Mouse (Mus musculus) cortical plate, adult 2 months (tissue): ENCODE measurements around the gene Kdm4d. TPM values are rescaled to one million over a fixed set of nuclear protein-coding genes. Genes with fewer than 3 reads are reported as not detected.

Source experiments
- H3K27ac ChIP-seq: fragments of 200-500 bp; 2 replicates; pipeline ENCODE4 v1.5.1; 2012; ENCODE audit warnings: low read length, control low read depth, inconsistent platforms; ENCODE audit not compliant: insufficient read depth
- H3K4me1 ChIP-seq: fragments of 200-500 bp; 2 replicates; pipeline ENCODE4 v1.6.1; 2011; ENCODE audit warnings: low read length; ENCODE audit not compliant: control insufficient read depth, insufficient read depth
- H3K4me3 ChIP-seq: fragments of 200-500 bp; 2 replicates; pipeline ENCODE4 v1.5.1; 2011; ENCODE audit warnings: mild to moderate bottlenecking, low read length, control low read depth; ENCODE audit not compliant: insufficient read depth
- CTCF ChIP-seq: fragments of 200-500 bp; IDR thresholded peaks from 2 replicates; pipeline ENCODE4 v1.5.1; 2011; ENCODE audit warnings: mild to moderate bottlenecking, control low read depth, low read length; ENCODE audit not compliant: insufficient read depth; ENCODE audit errors: extremely low read depth
- POLR2A ChIP-seq: fragments of 200-500 bp; IDR thresholded peaks from 2 replicates; pipeline ENCODE4 v1.6.1; 2011; ENCODE audit warnings: mild to moderate bottlenecking, low read length, control low read depth; ENCODE audit not compliant: insufficient read depth; ENCODE audit errors: extremely low read depth
- polyA plus RNA-seq: library from polyadenylated mRNA; depleted of rRNA; stranded (reverse); fragments of >200 nt; gene quantifications from 2 replicates; pipeline ENCODE4 v1.2.3, GENCODE M21; 2012; rRNA removed

The Kdm4d gene
- 0.96 and 1.0 TPM in 2 replicates for polyA plus RNA-seq

GRCm38 (mm10) chr9:14500023-14500915 lies at the start of gene Kdm4d, which contains the start of gene Cwc15:
Gene Kdm4d (minus strand): TSS chr9:14500482.
Gene Cwc15 (plus strand): TSS chr9:14500617.
- H3K4me1 ChIP-seq = peaks cover 2% of the 10 kb centered on the region; the same call in 1 of the 2 replicates

GRCm38 (mm10) chr9:14548366-14548761 lies 48.1 kb upstream of the Kdm4d start:
- no peak overlapping the region for H3K4me3 ChIP-seq
- H3K27ac ChIP-seq = no peak overlapping the region
- no peak for TF ChIP-seq CTCF
- TF ChIP-seq POLR2A = no peak
- no peaks in the 10 kb centered on the region for H3K4me1 ChIP-seq

More at GRCm38 (mm10) chr9:14500023-14500915, at the start of gene Kdm4d, which contains the start of gene Cwc15:
- TF ChIP-seq CTCF = no peak
- TF ChIP-seq POLR2A = peak; percentile 46; the same call in 1 of the 2 replicates
- Histone ChIP-seq H3K27ac (peak within 1 kb of the TSS; percentile 13; the same call in 1 of the 2 replicates), H3K4me3 (peak within 1 kb of the TSS; percentile 84)

GRCm38 (mm10) chr9:14547584-14548365 lies 47.5 kb upstream of the Kdm4d start:
- Histone ChIP-seq H3K4me1 (no peaks in the 10 kb centered on the region), H3K27ac (no peak overlapping the region), H3K4me3 (no peak overlapping the region)
- TF ChIP-seq POLR2A (no peak), CTCF (no peak)

GRCm38 (mm10) chr9:14544034-14544757 lies 43.9 kb upstream of the Kdm4d start:
- Histone ChIP-seq H3K27ac (no peak overlapping the region), H3K4me3 (no peak overlapping the region), H3K4me1 (no peaks in the 10 kb centered on the region)
- TF ChIP-seq CTCF (no peak), POLR2A (no peak)

GRCm38 (mm10) chr9:14534833-14535456 lies 34.7 kb upstream of the Kdm4d start:
- Histone ChIP-seq H3K4me3 (no peak overlapping the region), H3K4me1 (no peaks in the 10 kb centered on the region), H3K27ac (no peak overlapping the region)
- TF ChIP-seq CTCF = no peak
- TF ChIP-seq POLR2A = no peak

- no peak for TF ChIP-seq POLR2A
- no peak for TF ChIP-seq CTCF
- no peak overlapping the region for H3K27ac ChIP-seq
- no peaks in the 10 kb centered on the region for H3K4me1 ChIP-seq
- no peak overlapping the region for H3K4me3 ChIP-seq
These were observed 33.4 kb upstream of the Kdm4d start for GRCm38 (mm10) chr9:14533659-14534058.

- Histone ChIP-seq H3K27ac (no peak overlapping the region), H3K4me3 (no peak overlapping the region), H3K4me1 (no peaks in the 10 kb centered on the region)
- TF ChIP-seq CTCF = no peak
- TF ChIP-seq POLR2A = no peak
These were observed 32.0 kb upstream of the Kdm4d start for GRCm38 (mm10) chr9:14532283-14532682.

- Histone ChIP-seq H3K4me1 (no peaks in the 10 kb centered on the region), H3K27ac (no peak overlapping the region), H3K4me3 (no peak overlapping the region)
- TF ChIP-seq CTCF = no peak
- no peak for TF ChIP-seq POLR2A
These were observed 29.7 kb upstream of the Kdm4d start for GRCm38 (mm10) chr9:14530004-14530403.

GRCm38 (mm10) chr9:14523408-14524043 lies 23.2 kb upstream of the Kdm4d start:
- Histone ChIP-seq H3K4me3 (no peak overlapping the region), H3K27ac (no peak overlapping the region), H3K4me1 (no peaks in the 10 kb centered on the region)
- TF ChIP-seq CTCF (peak; percentile 89), POLR2A (no peak)
